Mouse (Mus musculus): ENCODE results near the gene Gpr132.

The Gpr132 gene

GRCm38 (mm10) chr12:112877073-112877576 is 9.1 kb upstream of the Gpr132 start:
- DNase-seq (ENCODE audit: low spot score), result peak; percentile 7

- DNase-seq (ENCODE audit: low spot score), result peak; percentile 33
Measured at GRCm38 (mm10) chr12:112876332-112877072, 8.5 kb upstream of the Gpr132 start.

- DNase-seq (ENCODE audit: low spot score), result peak; percentile 94
Measured at GRCm38 (mm10) chr12:112875225-112876013, 7.4 kb upstream of the Gpr132 start.

GRCm38 (mm10) chr12:112874199-112874598 is 6.2 kb upstream of the Gpr132 start:
- DNase-seq (ENCODE audit: low spot score), result no peak

- peak; percentile 87 for DNase-seq (ENCODE audit: low spot score)
Measured at GRCm38 (mm10) chr12:112873452-112874190, 5.6 kb upstream of the Gpr132 start.

- no peak for DNase-seq (ENCODE audit: low spot score)
Measured at GRCm38 (mm10) chr12:112872991-112873390, 5.0 kb upstream of the Gpr132 start.

- no peak for DNase-seq (ENCODE audit: low spot score)
Measured at GRCm38 (mm10) chr12:112871272-112871671, 3.2 kb upstream of the Gpr132 start.

GRCm38 (mm10) chr12:112870775-112871174 is 2.7 kb upstream of the Gpr132 start:
- DNase-seq (ENCODE audit: low spot score), result no peak

GRCm38 (mm10) chr12:112869783-112870204 is 1.8 kb upstream of the Gpr132 start:
- DNase-seq (ENCODE audit: low spot score), result peak; percentile 10

- DNase-seq (ENCODE audit: low spot score), result no peak
Measured at GRCm38 (mm10) chr12:112867106-112867674, 838 bp downstream of the Gpr132 start.

GRCm38 (mm10) chr12:112866467-112867080 is 1.5 kb downstream of the Gpr132 start:
- DNase-seq (ENCODE audit: low spot score), result no peak

- no peak for DNase-seq (ENCODE audit: low spot score)
Measured at GRCm38 (mm10) chr12:112864804-112865203, 3.2 kb downstream of the Gpr132 start.

- peak; percentile 22 for DNase-seq (ENCODE audit: low spot score)
Measured at GRCm38 (mm10) chr12:112861911-112862321, 6.1 kb downstream of the Gpr132 start.

- DNase-seq (ENCODE audit: low spot score), result no peak
Measured at GRCm38 (mm10) chr12:112860765-112861164, 7.3 kb downstream of the Gpr132 start.

- DNase-seq (ENCODE audit: low spot score), result no peak
Measured at GRCm38 (mm10) chr12:112859930-112860329, 8.1 kb downstream of the Gpr132 start.

- DNase-seq (ENCODE audit: low spot score), result no peak
Measured at GRCm38 (mm10) chr12:112858581-112859336, 9.3 kb downstream of the Gpr132 start.

GRCm38 (mm10) chr12:112857021-112857925 is 10.8 kb downstream of the Gpr132 start:
- no peak for DNase-seq (ENCODE audit: low spot score)

- DNase-seq (ENCODE audit: low spot score), result no peak
Measured at GRCm38 (mm10) chr12:112856338-112856737, 11.7 kb downstream of the Gpr132 start.

GRCm38 (mm10) chr12:112854610-112855333 is 13.3 kb downstream of the Gpr132 start:
- DNase-seq (ENCODE audit: low spot score), result no peak

All from retina, embryonic 14.5 days (tissue).